Mouse (Mus musculus) testis, adult 2 months (tissue): Measurements from ENCODE around the gene Htatip2. TPM values are rescaled to one million over a fixed set of nuclear protein-coding genes. Genes with fewer than 3 reads are reported as not detected.

Experiments used
- H3K27ac ChIP-seq: fragments of 200-500 bp; 2 replicates; pipeline ENCODE4 v1.5.1; 2012; ENCODE audit warnings: low read depth, low read length; ENCODE audit not compliant: control insufficient read depth, insufficient read depth
- H3K27me3 ChIP-seq: fragments of 200-500 bp; 2 replicates; pipeline ENCODE4 v1.6.1; 2012; ENCODE audit warnings: mild to moderate bottlenecking, low read length, moderate library complexity; ENCODE audit not compliant: control insufficient read depth, insufficient read depth
- H3K36me3 ChIP-seq: fragments of 200-500 bp; 2 replicates; pipeline ENCODE4 v1.6.1; 2012; ENCODE audit warnings: mild to moderate bottlenecking, low read length; ENCODE audit not compliant: control insufficient read depth, insufficient read depth
- H3K4me1 ChIP-seq: fragments of 200-500 bp; 2 replicates; pipeline ENCODE4 v1.6.1; 2012; ENCODE audit warnings: low read length; ENCODE audit not compliant: control insufficient read depth, insufficient read depth
- H3K4me3 ChIP-seq: fragments of 200-500 bp; 2 replicates; pipeline ENCODE4 v1.5.1; 2012; ENCODE audit warnings: low read depth, mild to moderate bottlenecking, low read length, moderate library complexity, mixed read lengths; ENCODE audit not compliant: control insufficient read depth
- CTCF ChIP-seq: fragments of 200-500 bp; IDR thresholded peaks from 2 replicates; pipeline ENCODE4 v1.5.1; 2012; ENCODE audit warnings: low read depth, mild to moderate bottlenecking, inconsistent platforms, low read length, moderate library complexity; ENCODE audit not compliant: control insufficient read depth, insufficient read depth, insufficient replicate concordance
- POLR2A ChIP-seq: fragments of 200-500 bp; IDR thresholded peaks from 2 replicates; pipeline ENCODE4 v1.6.1; 2012; ENCODE audit warnings: low read depth, mild to moderate bottlenecking, inconsistent platforms, low read length, moderate library complexity; ENCODE audit not compliant: control insufficient read depth
- polyA plus RNA-seq: library from polyadenylated mRNA; depleted of rRNA; stranded (reverse); fragments of >200 nt; gene quantifications from 2 replicates; pipeline ENCODE4 v1.2.3, GENCODE M21; 2012; rRNA removed

The Htatip2 gene
- 28.8 and 29.0 TPM in 2 replicates for polyA plus RNA-seq

GRCm38 (mm10) chr7:49758934-49759571 is at the start of gene Htatip2:
Gene Htatip2 (plus strand): TSS chr7:49759115.
- no peaks in the 10 kb centered on the region for H3K27me3 ChIP-seq
- H3K4me3 ChIP-seq = peak within 1 kb of the TSS; percentile 86
- no peak within 1 kb of the TSS for H3K27ac ChIP-seq
- peaks cover 17% of the 10 kb centered on the region for H3K4me1 ChIP-seq
- TF ChIP-seq POLR2A (no peak), CTCF (no peak)
- no peaks in the 10 kb centered on the region; the same call in 1 of the 2 replicates for H3K36me3 ChIP-seq

- H3K36me3 ChIP-seq = no peaks in the 10 kb centered on the region
- no peak overlapping the region for H3K27ac ChIP-seq
- no peaks in the 10 kb centered on the region for H3K4me1 ChIP-seq
- no peaks in the 10 kb centered on the region for H3K27me3 ChIP-seq
- TF ChIP-seq POLR2A = no peak
- no peak overlapping the region for H3K4me3 ChIP-seq
Measured at GRCm38 (mm10) chr7:49709381-49710021, 49.4 kb upstream of the Htatip2 start.

- Histone ChIP-seq H3K36me3 (no peaks in the 10 kb centered on the region), H3K27me3 (no peaks in the 10 kb centered on the region), H3K27ac (no peak overlapping the region), H3K4me1 (no peaks in the 10 kb centered on the region), H3K4me3 (no peak overlapping the region)
- no peak for TF ChIP-seq POLR2A
- TF ChIP-seq CTCF = no peak
Measured at GRCm38 (mm10) chr7:49717942-49718733, 40.8 kb upstream of the Htatip2 start.

- no peak overlapping the region for H3K27ac ChIP-seq
- H3K36me3 ChIP-seq = no peaks in the 10 kb centered on the region
- H3K27me3 ChIP-seq = no peaks in the 10 kb centered on the region
- H3K4me1 ChIP-seq = no peaks in the 10 kb centered on the region
- no peak for TF ChIP-seq CTCF
- TF ChIP-seq POLR2A = no peak
- H3K4me3 ChIP-seq = no peak overlapping the region
Measured at GRCm38 (mm10) chr7:49734342-49734741, 24.6 kb upstream of the Htatip2 start.

GRCm38 (mm10) chr7:49739448-49739847 is 19.5 kb upstream of the Htatip2 start:
- Histone ChIP-seq H3K4me1 (no peaks in the 10 kb centered on the region; the same call in 1 of the 2 replicates), H3K27me3 (no peaks in the 10 kb centered on the region), H3K27ac (no peak overlapping the region), H3K4me3 (no peak overlapping the region), H3K36me3 (no peaks in the 10 kb centered on the region)
- TF ChIP-seq POLR2A (no peak), CTCF (no peak)

- Histone ChIP-seq H3K27ac (no peak overlapping the region), H3K27me3 (no peaks in the 10 kb centered on the region), H3K4me1 (no peaks in the 10 kb centered on the region; the same call in 1 of the 2 replicates), H3K36me3 (no peaks in the 10 kb centered on the region), H3K4me3 (no peak overlapping the region)
- no peak for TF ChIP-seq POLR2A
- no peak for TF ChIP-seq CTCF
Measured at GRCm38 (mm10) chr7:49741474-49741873, 17.4 kb upstream of the Htatip2 start.

- Histone ChIP-seq H3K4me1 (no peaks in the 10 kb centered on the region; the same call in 1 of the 2 replicates), H3K27ac (no peak overlapping the region), H3K36me3 (no peaks in the 10 kb centered on the region), H3K27me3 (no peaks in the 10 kb centered on the region), H3K4me3 (no peak overlapping the region)
- TF ChIP-seq CTCF (no peak), POLR2A (no peak)
Measured at GRCm38 (mm10) chr7:49741923-49742322, 17.0 kb upstream of the Htatip2 start.

- Histone ChIP-seq H3K27me3 (no peaks in the 10 kb centered on the region), H3K36me3 (no peaks in the 10 kb centered on the region)
- TF ChIP-seq CTCF = peak; percentile 22; the same call in 1 of the 2 replicates
- TF ChIP-seq POLR2A = no peak
Measured at GRCm38 (mm10) chr7:49751148-49751547, 7.8 kb upstream of the Htatip2 start.

More at GRCm38 (mm10) chr7:49751148-49751547, 7.8 kb upstream of the Htatip2 start:
- no peak overlapping the region for H3K27ac ChIP-seq
- H3K4me1 ChIP-seq = peaks cover 2% of the 10 kb centered on the region; the same call in 1 of the 2 replicates
- no peak overlapping the region for H3K4me3 ChIP-seq
